Mouse (Mus musculus): ENCODE data around the gene Acbd5.

- TF ChIP-seq GATA1 (IDR thresholded peaks at IDR 0.05; ENCODE audit: low read length) (no peak), TAL1 (IDR thresholded peaks at IDR 0.05; ENCODE audit: low read length) (no peak)
These were observed 48.8 kb upstream of the Acbd5 start for GRCm38 (mm10) chr2:23019170-23019569.
